Mouse (Mus musculus) midbrain, embryonic 16.5 days (tissue): ENCODE results near the gene Cactin. TPM values are rescaled to one million over a fixed set of nuclear protein-coding genes. Genes with fewer than 3 reads are reported as not detected.

ENCODE experiments used
- ATAC-seq: fragments of 200-750 bp; cut with Nextera tagmentation; 2 replicates; pipeline ENCODE4 v1.8.0; 2017; ENCODE audit warnings: moderate TSS enrichment
- H3K27ac ChIP-seq: fragments of 300-500 bp; sonication (generic); 2 replicates; pipeline ENCODE4 v1.5.1; 2014; ENCODE audit warnings: mild to moderate bottlenecking, low read length, mixed read lengths
- H3K27me3 ChIP-seq: fragments of 300-500 bp; sonication (generic); 2 replicates; pipeline ENCODE4 v1.6.1; 2014; ENCODE audit warnings: low read depth, low read length, mixed read lengths; ENCODE audit not compliant: control insufficient read depth, insufficient read depth
- H3K36me3 ChIP-seq: fragments of 300-500 bp; sonication (generic); 2 replicates; pipeline ENCODE4 v1.6.1; 2014; ENCODE audit warnings: mild to moderate bottlenecking, low read length, moderate library complexity, mixed read lengths; ENCODE audit not compliant: control insufficient read depth, insufficient read depth
- H3K4me1 ChIP-seq: fragments of 300-500 bp; sonication (generic); 2 replicates; pipeline ENCODE4 v1.6.1; 2014; ENCODE audit warnings: mild to moderate bottlenecking, low read length, mixed read lengths; ENCODE audit not compliant: control insufficient read depth, insufficient read depth
- H3K4me2 ChIP-seq: fragments of 300-500 bp; sonication (generic); 2 replicates; pipeline ENCODE4 v1.6.1; 2014; ENCODE audit warnings: mild to moderate bottlenecking, low read length, mixed read lengths
- H3K4me3 ChIP-seq: fragments of 300-500 bp; sonication (generic); 2 replicates; pipeline ENCODE4 v1.5.1; 2014; ENCODE audit warnings: low read depth, mild to moderate bottlenecking, low read length, moderate library complexity, mixed read lengths
- H3K9ac ChIP-seq: fragments of 300-500 bp; sonication (generic); 2 replicates; pipeline ENCODE4 v1.6.1; 2014; ENCODE audit warnings: low read depth, low read length, mixed read lengths
- H3K9me3 ChIP-seq: fragments of 300-500 bp; sonication (generic); replicated peaks from 2 replicates; pipeline ENCODE4 v1.6.1; 2014; ENCODE audit warnings: mild to moderate bottlenecking, low read length, mixed read lengths; ENCODE audit not compliant: control insufficient read depth, poor library complexity, severe bottlenecking
- WGBS: fragments of 180-500 bp; shearing (Covaris S2); extraction: QIAGEN DNeasy Blood & Tissue Kit; methylation state at CpG from one replicate; pipeline ENCODE4 v1.1.7; 2014; 5-methylcytosine and 5-hydroxymethylcytosine counted together
- polyA plus RNA-seq: library from polyadenylated mRNA; unstranded; fragments of >200 nt; fragmentation: Nextera tagmentation; extraction: Ambion mirVana; gene quantifications from 2 replicates; pipeline ENCODE4 v1.2.1, GENCODE M21; 2015

Gene Cactin
- polyA plus RNA-seq, 1 experiment from 2014 or later, result 27.6 TPM

DNA sequence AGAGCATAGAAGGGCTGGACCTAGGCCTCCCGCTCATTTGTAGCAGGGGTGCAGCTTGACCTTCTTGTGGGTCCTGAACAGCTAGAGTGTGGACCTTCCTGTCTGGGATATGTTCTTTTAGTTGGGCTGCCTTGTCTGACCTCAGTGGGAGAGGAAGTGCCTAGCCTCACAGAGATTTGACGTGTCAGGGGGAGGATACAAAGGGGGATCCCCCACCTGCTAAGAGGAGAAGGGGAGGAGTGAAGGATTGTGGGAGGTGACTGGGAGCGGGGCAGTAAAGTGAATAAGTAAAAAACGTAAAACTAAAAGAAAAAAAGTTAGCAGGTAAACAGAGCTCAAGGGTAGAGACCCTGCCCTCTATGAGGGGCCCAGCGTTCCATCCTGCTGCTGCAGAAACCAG, 11.3 kb upstream of the Cactin start:
- Histone ChIP-seq H3K9me3 (no peaks in the 10 kb centered on the region), H3K27me3 (no peaks in the 10 kb centered on the region), H3K4me3 (no peak overlapping the region), H3K4me1 (no peaks in the 10 kb centered on the region; the same call in 1 of the 2 replicates), H3K9ac (no peak overlapping the region), H3K4me2 (no peak overlapping the region), H3K36me3 (peaks cover 69% of the 10 kb centered on the region), H3K27ac (no peak overlapping the region)
- no peak for ATAC-seq
- 93% methylated on average over 5 of the region's 5 CpGs for WGBS

DNA sequence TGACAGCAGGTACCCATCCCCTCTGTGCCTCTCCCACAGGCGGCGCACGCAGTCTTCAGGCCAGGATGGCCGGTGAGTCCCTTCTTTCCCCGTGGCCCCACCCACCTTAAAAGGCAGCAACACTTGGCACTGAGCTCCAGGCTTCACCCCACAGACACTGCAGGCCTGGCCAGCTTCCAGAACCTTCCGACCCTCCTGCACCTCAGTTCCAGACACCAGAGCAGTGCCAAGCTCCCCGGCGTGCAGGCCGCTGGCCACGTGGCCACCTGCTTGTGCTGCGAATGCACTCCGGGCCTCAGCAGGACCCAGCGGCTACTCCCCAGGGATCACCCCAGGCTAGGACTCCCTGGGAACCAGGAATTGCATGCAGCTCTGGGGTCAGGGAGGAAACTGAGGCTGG, 7.3 kb upstream of the Cactin start:
- H3K27me3 ChIP-seq, result no peaks in the 10 kb centered on the region
- no peaks in the 10 kb centered on the region for H3K9me3 ChIP-seq
- H3K27ac ChIP-seq, result no peak overlapping the region
- H3K4me1 ChIP-seq, result no peaks in the 10 kb centered on the region
- H3K4me2 ChIP-seq, result no peak overlapping the region
- H3K9ac ChIP-seq, result no peak overlapping the region
- peaks cover 62% of the 10 kb centered on the region for H3K36me3 ChIP-seq
- ATAC-seq, result no peak
- 91% methylated on average over 13 of the region's 13 CpGs for WGBS
- H3K4me3 ChIP-seq, result no peak overlapping the region

DNA sequence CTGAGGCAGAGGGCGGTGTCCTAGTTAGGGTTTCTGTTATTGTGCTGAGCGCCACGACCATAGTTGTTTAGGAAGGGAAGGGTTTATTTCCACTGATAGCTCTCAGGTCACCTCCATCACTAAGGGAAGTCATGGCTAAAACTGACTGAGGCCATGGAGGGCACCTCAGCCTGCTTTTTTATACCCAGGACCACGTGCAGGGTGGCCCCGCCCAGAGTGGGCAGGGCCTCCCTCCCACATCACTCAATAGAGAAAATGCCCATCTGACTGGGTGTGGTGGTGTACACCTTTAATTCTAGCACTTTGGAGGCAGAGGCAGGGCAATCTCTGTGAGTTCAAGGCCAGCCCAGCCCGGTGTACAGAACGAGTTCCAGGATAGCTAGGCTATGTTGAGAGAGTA, 6.7 kb upstream of the Cactin start:
- Histone ChIP-seq H3K27me3 (no peaks in the 10 kb centered on the region), H3K27ac (no peak overlapping the region), H3K4me3 (no peak overlapping the region), H3K4me2 (no peak overlapping the region), H3K4me1 (peaks cover 3% of the 10 kb centered on the region), H3K36me3 (peaks cover 60% of the 10 kb centered on the region), H3K9ac (no peak overlapping the region), H3K9me3 (no peaks in the 10 kb centered on the region)
- WGBS, result 81% methylated on average over 7 of the region's 7 CpGs
- no peak for ATAC-seq

DNA sequence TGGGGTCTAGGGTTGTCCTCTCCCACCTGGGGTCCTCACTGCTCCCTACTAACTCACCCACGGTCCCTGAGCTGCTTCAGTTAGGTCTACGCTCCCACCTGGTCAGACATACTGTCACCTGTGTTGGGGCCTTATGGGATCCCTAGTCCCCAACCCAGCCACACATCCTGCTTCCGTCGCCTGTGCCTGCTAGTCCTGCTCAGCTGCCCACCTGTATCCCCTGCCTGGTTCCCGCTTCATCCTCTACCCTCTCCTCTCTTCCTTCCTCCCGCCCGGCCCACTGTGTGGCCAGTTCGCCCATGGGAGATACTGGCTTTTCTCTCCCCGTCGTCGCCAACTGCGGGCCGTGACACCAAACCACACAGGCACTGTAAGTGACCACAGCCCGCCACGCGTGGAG, 5.3 kb upstream of the Cactin start:
- H3K4me2 ChIP-seq, result no peak overlapping the region

DNA sequence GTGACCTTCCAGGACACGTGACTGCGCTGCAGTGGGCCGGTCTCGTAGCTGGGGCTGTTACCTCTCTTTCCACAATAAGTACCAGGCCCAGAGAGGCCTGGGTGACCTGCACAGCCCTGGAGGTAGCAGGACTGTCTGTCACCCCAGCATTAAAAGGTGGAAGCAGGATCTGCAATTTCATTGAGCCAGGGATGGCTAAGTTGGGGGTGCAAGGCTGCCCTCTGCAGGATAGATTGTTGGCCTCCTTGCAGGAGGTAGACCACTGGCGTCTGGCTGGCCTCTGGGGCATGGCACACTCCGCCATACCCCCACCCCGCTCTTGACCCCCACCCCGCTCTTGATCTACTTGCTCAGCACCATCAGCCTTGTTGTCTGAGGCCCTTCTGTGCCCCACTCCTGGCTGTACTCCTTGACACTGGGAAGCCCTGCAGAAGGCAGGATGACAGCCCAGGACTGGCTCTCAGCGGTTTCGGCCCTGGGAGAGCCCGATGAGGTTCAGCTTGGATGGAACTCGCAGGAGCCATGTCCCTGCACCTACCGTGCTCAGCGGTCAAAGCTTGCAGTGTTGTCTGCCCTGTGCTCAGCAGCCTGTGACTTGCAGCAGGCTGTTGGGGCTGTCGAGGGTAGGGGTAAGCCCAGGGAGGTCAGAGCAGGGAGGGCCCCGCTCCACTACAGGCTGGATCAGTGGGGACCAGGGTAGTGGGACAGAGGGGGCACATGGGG, 4.4 kb upstream of the Cactin start:
- WGBS, result 41% methylated on average over 16 of the region's 16 CpGs
- ATAC-seq, result no peak
- Histone ChIP-seq H3K4me1 (peaks cover 12% of the 10 kb centered on the region), H3K4me2 (no peak overlapping the region), H3K9me3 (no peaks in the 10 kb centered on the region), H3K4me3 (no peak overlapping the region), H3K9ac (no peak overlapping the region), H3K36me3 (peaks cover 42% of the 10 kb centered on the region), H3K27me3 (no peaks in the 10 kb centered on the region), H3K27ac (no peak overlapping the region)

More for the DNA sequence above, 5.3 kb upstream of the Cactin start:
- 91% methylated on average over 16 of the region's 16 CpGs for WGBS
- no peaks in the 10 kb centered on the region for H3K9me3 ChIP-seq
- no peak overlapping the region for H3K4me3 ChIP-seq
- peaks cover 11% of the 10 kb centered on the region for H3K4me1 ChIP-seq
- no peaks in the 10 kb centered on the region for H3K27me3 ChIP-seq
- peaks cover 51% of the 10 kb centered on the region for H3K36me3 ChIP-seq
- ATAC-seq, result no peak
- no peak overlapping the region for H3K27ac ChIP-seq
- H3K9ac ChIP-seq, result no peak overlapping the region

DNA sequence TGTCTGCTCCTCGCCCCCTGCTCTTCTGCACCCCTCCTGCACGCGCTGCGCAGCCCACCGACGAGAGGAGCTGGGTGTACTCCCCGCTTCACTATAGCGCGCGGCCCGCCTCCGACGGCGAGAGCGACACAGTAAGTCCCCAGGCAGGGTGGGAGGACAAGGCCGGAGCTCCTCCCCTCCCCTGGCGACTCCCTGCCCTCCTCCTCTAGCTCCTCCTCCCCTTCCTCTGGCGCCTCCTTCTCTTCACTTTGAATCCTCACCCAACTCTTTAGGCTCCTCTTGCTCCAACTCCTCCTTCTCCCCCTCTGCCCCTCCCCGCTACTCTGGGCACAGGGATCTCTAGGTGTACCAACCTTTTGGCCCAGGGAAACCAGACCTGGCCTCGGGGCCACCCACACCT, 3.6 kb upstream of the Cactin start:
- ATAC-seq, result no peak
- no peaks in the 10 kb centered on the region for H3K9me3 ChIP-seq
- H3K36me3 ChIP-seq, result peaks cover 36% of the 10 kb centered on the region
- H3K27ac ChIP-seq, result no peak overlapping the region
- H3K4me3 ChIP-seq, result no peak overlapping the region
- H3K4me1 ChIP-seq, result peaks cover 20% of the 10 kb centered on the region
- H3K27me3 ChIP-seq, result no peaks in the 10 kb centered on the region
- H3K9ac ChIP-seq, result no peak overlapping the region
- 20% methylated on average over 20 of the region's 20 CpGs for WGBS
- H3K4me2 ChIP-seq, result no peak overlapping the region

DNA sequence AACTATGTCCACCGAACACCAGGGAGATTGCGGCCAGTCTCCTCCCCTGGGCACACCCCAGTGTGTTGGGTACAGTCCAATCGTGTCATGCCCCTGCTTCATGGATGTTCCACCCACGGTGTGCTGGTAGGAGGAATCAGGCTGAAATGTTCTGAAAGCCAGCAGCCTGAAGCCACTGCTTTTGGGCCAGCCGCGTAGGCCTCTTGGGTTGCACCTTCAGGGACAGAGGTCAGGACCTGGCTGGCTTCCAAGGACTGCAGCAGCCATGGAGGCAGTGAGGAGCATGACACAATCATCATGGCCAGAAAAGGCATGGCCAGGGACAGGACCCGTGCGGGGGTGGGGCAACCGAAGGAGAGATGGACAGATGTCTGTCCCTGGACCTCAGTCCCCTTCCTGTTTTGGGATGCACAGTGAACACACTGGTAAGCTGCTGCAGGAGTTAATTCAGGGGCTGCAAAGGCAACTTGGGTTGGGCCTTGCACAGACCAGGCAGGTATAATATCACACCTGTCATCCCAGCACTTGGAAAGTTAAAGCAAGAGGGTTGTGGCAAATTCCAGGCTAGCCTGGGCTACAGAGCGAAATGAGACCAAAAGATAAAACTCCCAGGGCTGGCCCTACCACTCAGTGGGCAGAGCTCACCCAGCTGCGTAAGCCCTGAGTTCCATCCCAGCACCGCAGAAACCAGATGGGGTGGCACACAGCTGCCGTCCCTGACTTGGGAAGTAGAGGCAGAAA, 2.1 kb upstream of the Cactin start:
- H3K4me1 ChIP-seq, result peaks cover 21% of the 10 kb centered on the region
- H3K4me2 ChIP-seq, result peak overlapping the region; percentile 68; the same call in 1 of the 2 replicates
- H3K27me3 ChIP-seq, result no peaks in the 10 kb centered on the region
- H3K9me3 ChIP-seq, result no peaks in the 10 kb centered on the region
- ATAC-seq, result no peak
- H3K4me3 ChIP-seq, result no peak overlapping the region
- H3K27ac ChIP-seq, result no peak overlapping the region
- WGBS, result 92% methylated on average over 13 of the region's 13 CpGs
- peak overlapping the region; percentile 59; the same call in 1 of the 2 replicates for H3K9ac ChIP-seq
- H3K36me3 ChIP-seq, result peaks cover 35% of the 10 kb centered on the region

DNA sequence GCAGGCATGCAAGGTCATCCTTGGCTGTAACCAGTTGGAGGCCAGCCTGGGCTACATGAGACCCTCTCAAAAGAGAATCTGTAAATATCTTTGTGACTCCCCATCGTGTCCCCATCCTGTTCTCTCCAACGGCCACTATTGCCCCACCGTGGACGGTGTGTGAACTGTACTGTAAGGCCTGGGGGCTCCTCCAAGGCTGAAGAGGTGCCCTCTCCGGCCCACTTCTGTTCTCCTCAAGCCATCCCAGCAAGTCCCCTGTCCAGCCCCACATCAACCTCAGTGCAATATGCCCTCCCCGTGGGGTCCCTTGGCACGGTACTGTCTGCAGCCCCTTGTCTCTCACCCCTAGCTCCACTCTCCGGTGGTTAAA, 1.6 kb upstream of the Cactin start:
- Histone ChIP-seq H3K9ac (peak overlapping the region; percentile 59), H3K27me3 (no peaks in the 10 kb centered on the region), H3K9me3 (no peaks in the 10 kb centered on the region), H3K4me2 (peak overlapping the region; percentile 68), H3K4me1 (peaks cover 21% of the 10 kb centered on the region), H3K36me3 (peaks cover 38% of the 10 kb centered on the region), H3K27ac (peak overlapping the region; percentile 88), H3K4me3 (peak overlapping the region; percentile 78; the same call in 1 of the 2 replicates)
- ATAC-seq, result no peak
- WGBS, result 46% methylated on average over 8 of the region's 8 CpGs
